Comparison of ENCODE assay signal across 9 mouse cellular contexts in genomic region chr4:97689456-97690383, GRCm38 (mm10).
DNase-seq lines count a peak whose midpoint lies in the region; ATAC-seq lines count a peak whose summit lies in the region.
"Had no signal": no experiment of that assay in that cellular context is flagged by ENCODE, and none has a peak within 500 bp of the region (broad histone marks: within the 10 kb centered on the region; RNA-seq: fewer than 3 reads in every experiment).

No protein-coding gene starts in this region.

- H3K27me3 ChIP-seq in midbrain, embryonic 11.5 days (ENCODE audit: control insufficient read depth, insufficient read depth, low read length) = no peaks in the 10 kb centered on the region
- H3K27me3 ChIP-seq in midbrain, embryonic 15.5 days (replicated peaks) = no peaks in the 10 kb centered on the region
- H3K27me3 ChIP-seq in kidney, embryonic 16.5 days (ENCODE audit: insufficient read depth, low read length) = no peaks in the 10 kb centered on the region; the same call in 1 of the 2 replicates
- no peaks in the 10 kb centered on the region for H3K27me3 ChIP-seq in neural tube, embryonic 11.5 days (ENCODE audit: control insufficient read depth, insufficient read depth, low read length)
- H3K27me3 ChIP-seq: liver, embryonic 15.5 days had no signal

- H3K9ac ChIP-seq in midbrain, embryonic 11.5 days (ENCODE audit: low read length) = no peak overlapping the region
- H3K9ac ChIP-seq in midbrain, embryonic 15.5 days = no peak overlapping the region
- no peak overlapping the region for H3K9ac ChIP-seq in kidney, embryonic 16.5 days (replicated peaks; ENCODE audit: low read length)
- no peak overlapping the region for H3K9ac ChIP-seq in neural tube, embryonic 11.5 days (ENCODE audit: low read length)
- H3K9ac ChIP-seq: liver, embryonic 15.5 days had no signal

- ATAC-seq in midbrain, embryonic 11.5 days (ENCODE audit: low FRiP score) = peak; percentile 27; the same call in 1 of the 2 replicates
- no peak for ATAC-seq in midbrain, embryonic 15.5 days (replicated peaks)
- peak; percentile 76; the same call in 1 of the 2 replicates for ATAC-seq in kidney, embryonic 16.5 days (ENCODE audit: low FRiP score, low TSS enrichment)
- no peak; the same call in 1 of the 2 replicates for ATAC-seq in neural tube, embryonic 11.5 days (ENCODE audit: insufficient read depth, low FRiP score, low TSS enrichment)

- no peaks in the 10 kb centered on the region for H3K9me3 ChIP-seq in midbrain, embryonic 11.5 days (ENCODE audit: control insufficient read depth, low read length)
- no peaks in the 10 kb centered on the region for H3K9me3 ChIP-seq in midbrain, embryonic 15.5 days
- no peaks in the 10 kb centered on the region for H3K9me3 ChIP-seq in kidney, embryonic 16.5 days (ENCODE audit: low read length)
- no peaks in the 10 kb centered on the region for H3K9me3 ChIP-seq in neural tube, embryonic 11.5 days (ENCODE audit: control insufficient read depth, low read length)
- H3K9me3 ChIP-seq: liver, embryonic 15.5 days had no signal

- H3K27ac ChIP-seq in midbrain, embryonic 11.5 days (ENCODE audit: low read depth, low read length) = no peak overlapping the region
- H3K27ac ChIP-seq in midbrain, embryonic 15.5 days = no peak overlapping the region
- H3K27ac ChIP-seq in kidney, embryonic 16.5 days (ENCODE audit: low read length) = no peak overlapping the region
- no peak overlapping the region for H3K27ac ChIP-seq in neural tube, embryonic 11.5 days (ENCODE audit: low read depth, low read length)
- H3K27ac ChIP-seq: liver, embryonic 15.5 days had no signal

- no peak overlapping the region for H3K4me3 ChIP-seq in midbrain, embryonic 11.5 days (ENCODE audit: low read depth, low read length)
- no peak overlapping the region for H3K4me3 ChIP-seq in midbrain, embryonic 15.5 days
- no peak overlapping the region for H3K4me3 ChIP-seq in kidney, embryonic 16.5 days (ENCODE audit: low read length)
- H3K4me3 ChIP-seq in neural tube, embryonic 11.5 days (ENCODE audit: low read depth, low read length) = no peak overlapping the region
- H3K4me3 ChIP-seq: liver, embryonic 15.5 days had no signal

- DNase-seq in midbrain, embryonic 11.5 days (ENCODE audit: low spot score, missing footprints) = no peak
- DNase-seq in heart, adult 9 months (ENCODE audit: low spot score in 2 of 2) = peak; percentile 83 to 85
- DNase-seq in neural tube, embryonic 11.5 days (ENCODE audit: low spot score) = peak; percentile 19
- no peak for DNase-seq in frontal cortex, postnatal 10 days (ENCODE audit: low spot score in 2 of 2)
- no peak for DNase-seq in cerebellum, adult 9-10 months
- no peak for DNase-seq in thymus, postnatal 4 days

- H3K4me2 ChIP-seq in midbrain, embryonic 11.5 days = no peak overlapping the region
- H3K4me2 ChIP-seq in midbrain, embryonic 15.5 days = no peak overlapping the region
- H3K4me2 ChIP-seq in kidney, embryonic 16.5 days (replicated peaks; ENCODE audit: low read depth, low read length) = no peak overlapping the region
- H3K4me2 ChIP-seq in neural tube, embryonic 11.5 days (ENCODE audit: low read depth) = no peak overlapping the region
- H3K4me2 ChIP-seq: liver, embryonic 15.5 days had no signal

- no peaks in the 10 kb centered on the region for H3K36me3 ChIP-seq in midbrain, embryonic 11.5 days (ENCODE audit: control insufficient read depth, insufficient read depth, low read length)
- no peaks in the 10 kb centered on the region for H3K36me3 ChIP-seq in midbrain, embryonic 15.5 days (replicated peaks)
- no peaks in the 10 kb centered on the region for H3K36me3 ChIP-seq in kidney, embryonic 16.5 days (ENCODE audit: insufficient read depth, low read length)
- H3K36me3 ChIP-seq in neural tube, embryonic 11.5 days (ENCODE audit: control insufficient read depth, insufficient read depth, low read length) = no peaks in the 10 kb centered on the region
- H3K36me3 ChIP-seq: liver, embryonic 15.5 days had no signal

- 74% methylated on average over 8 of the region's 8 CpGs for WGBS in midbrain, embryonic 11.5 days
- WGBS in midbrain, embryonic 15.5 days = 71% methylated on average over 8 of the region's 8 CpGs
- WGBS in kidney, embryonic 16.5 days = 24% methylated on average over 8 of the region's 8 CpGs
- 46% methylated on average over 8 of the region's 8 CpGs for WGBS in neural tube, embryonic 11.5 days

- H3K4me1 ChIP-seq in midbrain, embryonic 11.5 days (ENCODE audit: control insufficient read depth, insufficient read depth, low read length) = no peaks in the 10 kb centered on the region
- H3K4me1 ChIP-seq in midbrain, embryonic 15.5 days = no peaks in the 10 kb centered on the region
- H3K4me1 ChIP-seq in kidney, embryonic 16.5 days (ENCODE audit: insufficient read depth, low read length) = peaks cover 8% of the 10 kb centered on the region
- no peaks in the 10 kb centered on the region for H3K4me1 ChIP-seq in neural tube, embryonic 11.5 days (ENCODE audit: control insufficient read depth, insufficient read depth, low read length)
- H3K4me1 ChIP-seq: liver, embryonic 15.5 days had no signal

Comparison
In these comparisons a context has a peak if more than half of its experiments do, and no peak if none do; other contexts are left out.
1. ATAC-seq: peak in midbrain, embryonic 11.5 days (single experiment) and kidney, embryonic 16.5 days (single experiment); none in midbrain, embryonic 15.5 days (single experiment) and neural tube, embryonic 11.5 days (single experiment).
2. DNase-seq: peak in heart, adult 9 months (2 of 2) and neural tube, embryonic 11.5 days (single experiment); none in midbrain, embryonic 11.5 days (single experiment), frontal cortex, postnatal 10 days (0 of 2), cerebellum, adult 9-10 months (single experiment) and thymus, postnatal 4 days (single experiment).